Mouse (Mus musculus): Measurements from ENCODE around the gene Naxd. TPM values are rescaled to one million over a fixed set of nuclear protein-coding genes. Genes with fewer than 3 reads are reported as not detected.
A peak's percentile ranks its signal among the peaks of the same experiment; 100 is the strongest.
"Not testable (repeated sequence)": the region's sequence is repeated elsewhere in the genome, so short reads cannot be mapped to it uniquely, and the experiment has no call there.

The Naxd gene
- polyA plus RNA-seq, 1 experiment: 34.7 TPM

DNA sequence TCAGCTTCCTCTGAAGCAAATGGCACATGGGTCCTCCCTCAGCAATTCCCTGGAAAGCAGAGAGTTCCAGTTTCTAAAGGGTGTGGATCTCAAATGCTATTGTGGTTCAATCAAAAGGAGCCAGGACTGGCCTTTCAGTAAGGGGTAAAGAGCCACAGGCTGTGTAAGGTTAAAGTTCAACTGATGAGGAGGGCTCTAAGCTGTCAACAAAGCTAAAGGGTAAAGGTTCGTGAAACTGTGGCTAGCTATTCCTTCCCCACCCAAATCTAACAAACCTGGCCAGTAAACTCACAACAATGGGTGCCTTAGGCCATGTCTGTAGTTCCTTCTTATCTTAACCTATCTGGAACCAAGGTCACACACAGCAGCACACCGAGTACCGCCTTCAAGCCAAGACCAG, 15.4 kb upstream of the Naxd start:
- Histone ChIP-seq H3K9me3 (replicated peaks; ENCODE audit: control insufficient read depth, insufficient read depth, low read length, poor library complexity, severe bottlenecking) (no peaks in the 10 kb centered on the region), H3K4me1 (ENCODE audit: control insufficient read depth, insufficient read depth, low read length) (no peaks in the 10 kb centered on the region), H3K36me3 (ENCODE audit: control insufficient read depth, insufficient read depth, low read length, poor library complexity, severe bottlenecking) (no peaks in the 10 kb centered on the region), H3K9ac (ENCODE audit: low read depth, poor library complexity, severe bottlenecking) (no peak overlapping the region), H3K4me3 (ENCODE audit: low read depth, low read length) (no peak overlapping the region), H3K27me3 (ENCODE audit: control insufficient read depth, insufficient read depth, low read length, poor library complexity, severe bottlenecking) (peaks cover 7% of the 10 kb centered on the region), H3K27ac (ENCODE audit: insufficient read depth, low read length) (no peak overlapping the region)
- TF ChIP-seq EP300 (IDR thresholded peaks at IDR 0.05; ENCODE audit: insufficient read depth, low read depth, low read length) (no peak), POLR2A (IDR thresholded peaks at IDR 0.05; ENCODE audit: insufficient read depth, low read length) (no peak), CTCF (IDR thresholded peaks at IDR 0.05; ENCODE audit: low read depth, low read length) (no peak)

DNA sequence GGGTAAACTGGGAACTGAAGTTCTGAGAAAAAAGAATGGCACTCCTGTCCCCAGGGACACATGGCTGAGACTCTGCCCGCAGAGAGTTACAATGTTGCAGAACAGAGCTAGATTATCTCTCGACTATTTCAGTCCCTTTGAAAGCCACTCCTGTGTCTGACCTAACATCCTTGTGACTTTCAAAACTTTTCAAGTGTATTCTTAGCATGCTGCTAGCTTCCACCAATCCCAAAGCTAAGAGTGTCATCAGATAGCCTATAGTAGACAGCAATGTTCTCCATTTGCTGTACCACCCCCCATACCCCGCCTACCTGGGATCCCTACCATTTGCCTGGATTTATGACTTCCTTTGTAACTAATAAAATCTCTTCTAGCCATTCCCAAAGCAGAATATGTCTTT, 14.8 kb upstream of the Naxd start:
- peaks cover 5% of the 10 kb centered on the region for H3K27me3 ChIP-seq (ENCODE audit: control insufficient read depth, insufficient read depth, low read length, poor library complexity, severe bottlenecking)
- no peak overlapping the region for H3K4me3 ChIP-seq (ENCODE audit: low read depth, low read length)
- TF ChIP-seq EP300 (IDR thresholded peaks at IDR 0.05; ENCODE audit: insufficient read depth, low read depth, low read length) (no peak), POLR2A (IDR thresholded peaks at IDR 0.05; ENCODE audit: insufficient read depth, low read length) (no peak), CTCF (IDR thresholded peaks at IDR 0.05; ENCODE audit: low read depth, low read length) (no peak)
- H3K27ac ChIP-seq (ENCODE audit: insufficient read depth, low read length): no peak overlapping the region
- H3K9me3 ChIP-seq (replicated peaks; ENCODE audit: control insufficient read depth, insufficient read depth, low read length, poor library complexity, severe bottlenecking): no peaks in the 10 kb centered on the region
- H3K4me1 ChIP-seq (ENCODE audit: control insufficient read depth, insufficient read depth, low read length): no peaks in the 10 kb centered on the region
- no peaks in the 10 kb centered on the region for H3K36me3 ChIP-seq (ENCODE audit: control insufficient read depth, insufficient read depth, low read length, poor library complexity, severe bottlenecking)
- no peak overlapping the region for H3K9ac ChIP-seq (ENCODE audit: low read depth, poor library complexity, severe bottlenecking)

DNA sequence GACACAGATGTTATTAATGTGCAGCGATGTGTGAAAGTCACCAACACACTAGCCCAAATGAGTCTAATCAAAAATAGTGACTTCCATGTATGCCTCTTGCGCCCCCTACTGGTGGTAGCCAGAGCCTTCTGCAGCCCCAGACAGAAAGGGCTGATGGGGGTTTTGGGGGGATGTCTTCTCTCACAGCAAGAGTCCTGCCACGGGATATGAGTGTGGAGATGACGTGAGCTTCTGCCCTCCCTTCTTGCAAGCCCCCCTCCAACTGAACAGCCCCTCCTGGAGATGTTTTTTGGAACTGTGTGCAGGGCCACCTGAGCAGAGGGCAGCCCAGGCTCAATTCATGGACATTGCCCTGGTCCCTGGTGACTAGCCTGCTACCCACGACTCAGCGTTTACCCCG, 11.2 kb upstream of the Naxd start:
- Histone ChIP-seq H3K9me3 (replicated peaks; ENCODE audit: control insufficient read depth, insufficient read depth, low read length, poor library complexity, severe bottlenecking) (no peaks in the 10 kb centered on the region), H3K4me1 (ENCODE audit: control insufficient read depth, insufficient read depth, low read length) (no peaks in the 10 kb centered on the region), H3K27me3 (ENCODE audit: control insufficient read depth, insufficient read depth, low read length, poor library complexity, severe bottlenecking) (no peaks in the 10 kb centered on the region), H3K4me3 (ENCODE audit: low read depth, low read length) (no peak overlapping the region), H3K36me3 (ENCODE audit: control insufficient read depth, insufficient read depth, low read length, poor library complexity, severe bottlenecking) (no peaks in the 10 kb centered on the region), H3K27ac (ENCODE audit: insufficient read depth, low read length) (no peak overlapping the region), H3K9ac (ENCODE audit: low read depth, poor library complexity, severe bottlenecking) (no peak overlapping the region)
- TF ChIP-seq EP300 (IDR thresholded peaks at IDR 0.05; ENCODE audit: insufficient read depth, low read depth, low read length): no peak
- TF ChIP-seq CTCF (IDR thresholded peaks at IDR 0.05; ENCODE audit: low read depth, low read length): peak; percentile 86

DNA sequence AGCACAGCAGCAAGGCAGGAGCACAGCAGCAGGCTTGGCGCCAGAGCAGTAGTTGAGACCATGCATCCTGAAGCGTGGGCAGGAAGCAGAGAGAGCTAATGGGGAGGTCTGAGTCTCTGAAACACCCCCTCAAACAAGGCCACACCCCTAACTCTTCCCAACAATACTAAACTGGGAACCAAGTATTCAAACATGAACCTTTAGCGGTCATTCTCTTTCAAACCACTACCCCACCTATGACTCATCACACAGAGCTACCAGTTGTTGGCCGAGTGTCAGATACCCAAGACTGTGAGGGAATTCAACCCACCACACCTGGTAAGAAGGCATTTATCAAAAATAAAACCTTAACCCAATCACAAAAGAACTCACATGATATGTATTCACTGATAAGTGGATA, 10.1 kb upstream of the Naxd start:
- Histone ChIP-seq H3K9ac (ENCODE audit: low read depth, poor library complexity, severe bottlenecking) (no peak overlapping the region), H3K27ac (ENCODE audit: insufficient read depth, low read length) (no peak overlapping the region), H3K4me1 (ENCODE audit: control insufficient read depth, insufficient read depth, low read length) (no peaks in the 10 kb centered on the region), H3K4me3 (ENCODE audit: low read depth, low read length) (no peak overlapping the region), H3K9me3 (replicated peaks; ENCODE audit: control insufficient read depth, insufficient read depth, low read length, poor library complexity, severe bottlenecking) (no peaks in the 10 kb centered on the region), H3K36me3 (ENCODE audit: control insufficient read depth, insufficient read depth, low read length, poor library complexity, severe bottlenecking) (no peaks in the 10 kb centered on the region), H3K27me3 (ENCODE audit: control insufficient read depth, insufficient read depth, low read length, poor library complexity, severe bottlenecking) (no peaks in the 10 kb centered on the region)
- TF ChIP-seq POLR2A (IDR thresholded peaks at IDR 0.05; ENCODE audit: insufficient read depth, low read length) (no peak), CTCF (IDR thresholded peaks at IDR 0.05; ENCODE audit: low read depth, low read length) (no peak), EP300 (IDR thresholded peaks at IDR 0.05; ENCODE audit: insufficient read depth, low read depth, low read length) (no peak)

DNA sequence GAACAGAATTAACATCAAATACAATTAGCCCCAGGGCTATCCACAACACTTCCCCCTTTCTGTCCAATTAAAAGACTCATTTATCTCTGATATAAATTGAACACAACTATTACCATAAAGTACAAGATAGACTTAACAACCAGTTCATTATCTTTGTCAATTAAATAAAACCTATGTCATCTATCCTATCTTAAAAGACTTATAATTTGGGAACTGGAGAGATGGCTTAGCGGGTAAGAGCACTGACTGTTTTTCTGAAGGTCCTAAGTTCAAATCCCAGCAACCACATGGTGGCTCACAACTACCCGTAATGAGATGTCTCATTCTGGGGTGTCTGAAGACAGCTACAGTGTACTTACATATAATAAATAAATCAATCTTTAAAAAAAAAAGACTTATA, 5.0 kb upstream of the Naxd start:
- not testable (repeated sequence) for H3K27me3 ChIP-seq (ENCODE audit: control insufficient read depth, insufficient read depth, low read length, poor library complexity, severe bottlenecking); H3K4me3 ChIP-seq (ENCODE audit: low read depth, low read length); H3K36me3 ChIP-seq (ENCODE audit: control insufficient read depth, insufficient read depth, low read length, poor library complexity, severe bottlenecking); H3K4me1 ChIP-seq (ENCODE audit: control insufficient read depth, insufficient read depth, low read length); H3K27ac ChIP-seq (ENCODE audit: insufficient read depth, low read length); H3K9me3 ChIP-seq (replicated peaks; ENCODE audit: control insufficient read depth, insufficient read depth, low read length, poor library complexity, severe bottlenecking); H3K9ac ChIP-seq (ENCODE audit: low read depth, poor library complexity, severe bottlenecking)

DNA sequence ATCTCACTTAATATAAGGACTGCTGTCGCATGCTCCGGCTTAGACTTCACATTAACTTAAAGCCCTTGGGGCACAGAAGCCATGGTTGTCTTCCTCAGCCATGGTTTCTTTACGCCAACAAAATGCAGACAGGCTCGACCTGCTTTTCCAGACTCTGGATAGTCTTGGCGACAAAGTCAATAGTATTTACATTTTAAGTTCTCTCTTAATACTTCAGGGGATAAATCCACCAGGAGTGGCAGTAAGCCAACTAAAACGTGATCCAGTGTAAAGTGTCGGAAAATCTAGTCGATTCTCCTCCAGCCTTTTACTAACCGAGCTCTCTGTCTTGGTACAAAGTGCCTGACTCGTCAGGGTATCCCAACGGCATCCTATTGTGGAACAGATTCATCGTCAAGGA, 975 bp downstream of the Naxd start:
- TF ChIP-seq EP300 (IDR thresholded peaks at IDR 0.05; ENCODE audit: insufficient read depth, low read depth, low read length) (no peak), CTCF (IDR thresholded peaks at IDR 0.05; ENCODE audit: low read depth, low read length) (no peak), POLR2A (IDR thresholded peaks at IDR 0.05; ENCODE audit: insufficient read depth, low read length) (no peak)
- no peaks in the 10 kb centered on the region for H3K27me3 ChIP-seq (ENCODE audit: control insufficient read depth, insufficient read depth, low read length, poor library complexity, severe bottlenecking)
- peak overlapping the region; percentile 83 for H3K9ac ChIP-seq (ENCODE audit: low read depth, poor library complexity, severe bottlenecking)

More for the DNA sequence above, 975 bp downstream of the Naxd start:
- Histone ChIP-seq H3K36me3 (ENCODE audit: control insufficient read depth, insufficient read depth, low read length, poor library complexity, severe bottlenecking) (peaks cover 2% of the 10 kb centered on the region; the same call in 1 of the 2 replicates), H3K9me3 (replicated peaks; ENCODE audit: control insufficient read depth, insufficient read depth, low read length, poor library complexity, severe bottlenecking) (no peaks in the 10 kb centered on the region), H3K4me1 (ENCODE audit: control insufficient read depth, insufficient read depth, low read length) (no peaks in the 10 kb centered on the region), H3K27ac (ENCODE audit: insufficient read depth, low read length) (no peak overlapping the region), H3K4me3 (ENCODE audit: low read depth, low read length) (peak overlapping the region; percentile 93)

All from ES-Bruce4 (cell line).